Mouse (Mus musculus) gastrocnemius, postnatal 25 days (tissue): ENCODE results near the gene Fam169b. TPM values are rescaled to one million over a fixed set of nuclear protein-coding genes. Genes with fewer than 3 reads are reported as not detected.

Experiments used
- DNase-seq: peaks from one replicate; pipeline ENCODE4 v3.0.0; 2022
- long read RNA-seq, 2 experiments: library from polyadenylated mRNA; stranded (forward); transcript quantifications; one replicate each; pipeline ENCODE4 v2.0.0; 2021
- total RNA-seq, 2 experiments: library from RNA; stranded (reverse); gene quantifications; 1 replicate in 1 of 2; 2 replicates in 1 of 2; pipeline ENCODE4 v1.2.3; 2021

Fam169b gene
- under 1 TPM in 1 of 2 experiments, not detected in 1; 0.18 TPM for total RNA-seq
- long read RNA-seq, experiment 1, result 0 reads
- long read RNA-seq, experiment 2, result 0 reads

- no peak for DNase-seq
Observed at GRCm38 (mm10) chr7:68273515-68273914, at the start of gene Fam169b. TSS of gene Fam169b (plus strand) at chr7:68273839.

- no peak for DNase-seq
Observed at GRCm38 (mm10) chr7:68224006-68224405, 49.6 kb upstream of the Fam169b start.

DNA sequence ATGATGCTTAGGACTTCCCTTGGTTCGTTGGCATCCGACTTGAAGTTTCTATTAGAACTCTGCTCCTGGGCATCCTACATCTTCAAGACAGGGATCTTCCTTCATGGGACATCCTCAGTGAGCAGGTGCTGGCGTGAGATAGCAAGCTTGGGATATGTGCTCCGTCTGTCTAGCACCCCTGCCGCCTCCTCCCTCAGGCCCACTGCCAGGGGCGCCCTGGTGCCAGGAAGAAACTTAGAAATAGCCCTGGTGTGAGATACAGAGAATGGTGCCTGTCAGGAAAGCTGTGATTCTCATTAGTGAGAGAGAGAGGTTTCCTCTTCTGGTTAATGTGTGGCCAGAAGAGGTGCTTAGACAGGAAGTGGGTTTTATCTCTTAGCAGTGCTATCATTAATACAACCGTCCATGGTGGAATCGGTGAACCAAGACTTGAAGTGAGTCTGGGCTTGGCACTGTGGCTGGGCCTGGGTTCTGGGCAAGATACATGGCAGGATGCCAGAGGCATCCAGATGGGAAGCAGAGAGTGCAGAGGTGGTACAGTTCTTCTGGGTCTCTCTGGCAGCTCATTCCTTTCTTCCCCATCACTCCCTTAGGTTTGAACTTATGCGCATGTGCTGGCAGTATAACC is 48.1 kb upstream of the Fam169b start:
- no peak for DNase-seq

GRCm38 (mm10) chr7:68227021-68227420 is 46.6 kb upstream of the Fam169b start:
- no peak for DNase-seq

DNA sequence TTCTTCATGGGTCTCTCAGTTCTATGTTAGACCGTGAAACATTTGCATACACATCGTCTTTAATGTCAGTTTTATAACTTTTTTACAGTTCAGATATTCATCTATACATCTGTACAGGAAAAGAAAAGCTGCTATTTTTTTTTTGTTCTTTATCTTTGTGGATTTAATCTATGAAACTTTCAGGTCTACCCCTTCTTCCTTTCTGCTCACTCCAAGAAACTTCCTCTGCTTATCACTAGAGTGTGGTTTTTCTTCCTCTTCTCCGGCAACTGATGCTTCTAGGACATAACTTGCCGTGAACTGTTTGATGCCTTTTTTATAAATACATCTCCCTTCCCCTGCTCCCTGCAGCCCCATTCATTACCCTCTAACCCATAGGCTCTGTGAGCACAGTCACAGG is 46.0 kb upstream of the Fam169b start:
- DNase-seq, result no peak

- no peak for DNase-seq
Observed at GRCm38 (mm10) chr7:68228491-68228890, 45.1 kb upstream of the Fam169b start.

- DNase-seq, result no peak
Observed at GRCm38 (mm10) chr7:68230831-68231230, 42.8 kb upstream of the Fam169b start.

DNA sequence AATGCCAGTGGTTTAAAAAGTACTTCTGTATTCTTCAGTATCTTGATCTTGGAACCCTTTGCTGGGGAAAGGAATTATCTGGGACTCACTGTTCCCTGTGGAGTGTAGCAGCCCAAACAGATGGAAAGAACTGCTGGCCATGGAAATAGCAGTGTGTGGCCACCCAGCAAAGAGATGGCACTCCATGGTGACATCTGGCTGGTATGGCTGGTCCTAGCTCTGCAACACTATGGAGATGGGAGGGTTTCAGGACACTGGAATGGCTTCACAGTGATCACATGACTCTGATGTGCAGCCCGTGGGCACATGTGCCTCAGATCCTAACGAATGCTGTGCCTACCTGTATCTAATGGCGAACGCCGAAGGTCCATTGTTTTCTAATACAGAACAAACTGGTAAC is 41.1 kb upstream of the Fam169b start:
- no peak for DNase-seq

DNA sequence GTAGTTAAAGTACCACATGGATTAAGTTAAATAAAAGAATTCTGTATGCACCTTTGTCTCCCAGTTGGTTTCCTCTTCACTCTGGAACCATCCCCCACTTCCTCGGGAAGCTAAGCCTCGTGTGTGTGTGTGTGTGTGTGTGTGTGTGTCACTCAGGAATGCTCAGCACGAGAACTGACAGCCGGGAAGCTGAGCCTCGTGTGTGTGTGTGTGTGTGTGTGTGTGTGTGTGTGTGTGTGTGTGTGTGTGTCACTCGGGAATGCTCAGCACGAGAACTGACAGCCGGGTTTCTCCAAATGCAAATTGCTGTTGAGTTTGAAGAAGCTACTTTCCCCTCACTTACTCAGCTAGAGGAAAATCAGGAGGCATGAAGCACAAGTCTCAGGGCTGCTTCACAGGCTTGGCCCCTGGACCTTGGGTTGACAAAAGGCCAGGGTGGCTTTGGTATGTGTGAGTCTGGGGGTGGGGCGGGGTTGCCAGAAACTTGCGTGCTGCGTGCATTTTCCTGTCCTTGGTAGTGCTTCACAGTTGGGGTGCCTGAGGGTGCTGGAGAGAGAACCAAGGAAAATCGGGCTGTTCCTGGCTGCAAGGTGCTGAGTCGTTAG is 39.9 kb upstream of the Fam169b start:
- DNase-seq, result no peak

- DNase-seq, result no peak
Observed at GRCm38 (mm10) chr7:68236817-68237216, 36.8 kb upstream of the Fam169b start.

DNA sequence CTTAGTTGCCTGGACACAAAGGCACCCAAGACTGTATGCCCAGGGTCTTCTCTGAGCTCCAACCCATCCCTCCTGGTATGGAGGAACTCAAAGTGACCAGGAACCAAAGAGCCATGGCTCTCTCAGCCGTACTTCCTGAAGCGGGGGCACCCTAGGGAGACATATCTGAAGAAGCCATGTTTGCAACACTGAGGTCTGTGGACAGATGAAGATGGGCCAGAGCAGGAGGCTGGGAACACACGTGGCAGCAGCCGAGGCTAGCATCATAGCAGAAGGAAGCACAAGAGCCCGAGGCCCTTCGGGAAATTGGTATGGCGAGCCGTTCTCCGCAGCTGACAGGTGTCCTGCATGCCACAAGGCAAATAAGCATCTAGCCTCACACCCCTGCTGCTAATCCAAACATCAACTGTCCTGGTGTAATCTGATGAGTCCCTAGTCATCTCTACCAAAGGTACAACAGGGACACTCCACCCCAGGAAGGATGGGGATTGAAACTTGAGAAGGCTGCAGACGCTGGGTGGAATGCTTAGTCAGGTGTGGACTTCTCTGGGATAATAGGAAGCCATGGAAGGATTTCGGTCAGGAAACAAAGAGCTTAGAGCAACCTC is 34.3 kb upstream of the Fam169b start:
- DNase-seq, result no peak

DNA sequence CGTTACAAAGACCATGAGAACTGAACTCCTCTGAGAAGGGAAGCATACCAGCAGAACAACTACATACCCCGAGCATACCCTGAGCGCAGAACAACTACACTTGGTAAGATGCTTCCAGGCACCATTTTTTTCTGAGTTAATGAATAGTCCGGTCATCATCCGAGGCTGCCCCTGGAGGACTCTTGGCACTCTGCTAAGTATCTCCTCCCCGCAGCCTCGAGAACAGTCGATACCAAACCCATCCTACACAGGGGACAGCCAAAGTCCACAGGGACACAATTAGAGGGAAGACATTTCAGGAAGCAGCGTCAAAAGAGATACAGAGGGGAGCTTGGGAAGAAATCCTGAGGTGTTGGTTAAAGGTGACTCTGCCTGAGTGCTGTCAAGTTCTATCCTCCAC is 32.4 kb upstream of the Fam169b start:
- DNase-seq, result no peak

- no peak for DNase-seq
Observed at GRCm38 (mm10) chr7:68245681-68246080, 28.0 kb upstream of the Fam169b start.

DNA sequence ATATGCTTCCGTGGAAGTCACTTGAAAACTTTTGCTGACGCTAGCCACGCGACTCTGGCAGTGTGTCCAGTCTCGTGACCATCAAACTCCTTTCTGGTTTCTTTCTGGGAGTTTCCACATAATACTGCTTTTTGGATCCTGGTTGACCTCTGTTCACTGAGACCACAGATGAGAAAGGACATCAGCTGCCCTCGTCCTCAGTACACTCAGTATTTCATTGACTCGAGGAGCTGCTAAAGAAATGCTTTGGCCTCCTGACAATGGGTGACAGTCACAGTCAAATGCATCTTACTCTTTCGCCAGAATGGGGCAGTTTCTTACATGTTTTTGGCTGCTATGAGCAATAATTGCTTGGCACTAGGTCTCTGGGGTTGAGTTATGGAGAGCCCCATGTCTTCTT is 27.4 kb upstream of the Fam169b start:
- DNase-seq, result no peak

GRCm38 (mm10) chr7:68250411-68250810 is 23.2 kb upstream of the Fam169b start:
- no peak for DNase-seq

DNA sequence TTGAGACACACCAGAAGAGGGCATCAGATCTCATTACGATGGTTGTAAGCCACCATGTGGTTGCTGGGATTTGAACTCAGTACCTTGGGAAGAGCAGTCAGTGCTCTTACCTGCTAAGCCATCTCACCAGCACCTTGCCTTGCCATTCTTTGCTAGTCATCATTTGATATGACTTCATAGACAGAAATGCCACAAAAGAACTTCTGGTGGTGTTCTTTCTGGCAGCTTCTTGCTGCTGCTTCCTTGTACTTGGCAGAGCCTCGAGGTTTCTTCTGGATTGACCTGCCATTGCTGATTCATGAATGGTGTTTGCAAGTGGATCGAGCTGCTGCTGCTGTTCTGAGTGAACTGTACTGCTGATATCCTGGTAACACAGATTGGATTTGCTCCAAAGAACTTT is 22.7 kb upstream of the Fam169b start:
- DNase-seq, result no peak

- DNase-seq, result no peak
Observed at GRCm38 (mm10) chr7:68257767-68258166, 15.9 kb upstream of the Fam169b start.

DNA sequence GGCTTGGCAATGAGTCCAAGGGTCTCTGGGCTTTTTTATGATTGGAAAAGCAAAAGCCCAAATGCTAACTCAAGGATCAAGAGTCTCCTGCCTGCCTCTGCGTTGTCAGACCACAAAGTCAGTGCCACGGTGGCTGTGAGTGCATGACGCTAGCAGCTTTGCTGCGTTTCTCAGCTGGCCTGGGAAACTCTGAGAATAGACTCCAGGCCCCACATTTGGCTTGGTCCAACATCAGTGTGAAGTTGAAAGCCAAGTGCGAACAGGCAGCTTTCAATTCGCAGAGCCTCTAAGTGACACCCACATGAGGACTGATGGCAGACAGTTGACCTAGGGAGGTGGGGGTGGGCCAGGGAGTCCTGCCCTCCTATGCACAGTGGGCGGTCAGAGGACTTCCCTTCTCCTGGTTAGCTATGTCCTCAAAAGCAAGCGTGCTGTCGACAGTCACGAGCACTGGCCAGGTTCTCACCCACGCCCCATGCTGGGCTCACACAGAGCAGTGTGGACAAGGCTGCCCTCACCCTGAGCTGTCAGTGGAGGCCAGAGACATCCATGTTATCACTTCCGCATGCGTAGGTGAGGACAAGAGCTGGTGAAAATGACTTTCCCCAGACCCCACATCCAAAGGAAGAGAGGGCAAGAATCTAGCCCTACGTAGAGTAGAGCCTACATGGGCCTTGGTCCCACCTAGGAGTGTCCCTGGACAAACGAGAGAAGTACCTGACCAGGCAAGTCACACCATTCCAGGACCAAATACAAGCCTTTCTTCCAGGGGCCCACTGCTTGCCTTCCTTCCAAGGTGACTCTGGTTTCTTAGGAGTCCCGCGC is 15.1 kb upstream of the Fam169b start:
- DNase-seq, result no peak

DNA sequence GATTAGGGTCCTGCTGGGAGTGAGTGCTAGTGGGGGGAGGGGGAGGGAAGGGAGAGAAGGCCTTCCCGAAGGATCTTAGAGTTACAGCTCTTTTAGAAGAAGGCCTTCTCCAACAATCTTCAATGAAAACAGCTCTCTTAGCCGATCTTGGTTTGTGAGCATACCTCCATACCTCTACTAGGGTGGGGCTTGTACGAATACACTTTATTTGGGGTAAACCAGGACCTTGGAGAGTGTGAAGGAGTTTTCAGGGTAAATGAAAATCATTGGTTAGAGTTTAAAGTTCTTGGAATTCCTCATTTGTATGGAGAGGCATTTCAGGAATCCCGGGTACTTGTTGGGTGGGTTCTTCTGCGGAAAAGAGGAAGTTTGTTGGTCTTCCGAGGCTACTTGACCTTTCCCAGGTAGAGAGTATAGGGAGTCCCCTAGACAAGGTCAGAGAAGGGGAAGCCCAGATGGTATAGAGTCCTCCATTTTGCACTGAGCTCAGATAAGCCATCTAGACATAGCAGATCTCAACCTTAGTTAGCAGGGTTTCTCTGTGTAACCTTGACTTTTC is 14.0 kb upstream of the Fam169b start:
- no peak for DNase-seq

DNA sequence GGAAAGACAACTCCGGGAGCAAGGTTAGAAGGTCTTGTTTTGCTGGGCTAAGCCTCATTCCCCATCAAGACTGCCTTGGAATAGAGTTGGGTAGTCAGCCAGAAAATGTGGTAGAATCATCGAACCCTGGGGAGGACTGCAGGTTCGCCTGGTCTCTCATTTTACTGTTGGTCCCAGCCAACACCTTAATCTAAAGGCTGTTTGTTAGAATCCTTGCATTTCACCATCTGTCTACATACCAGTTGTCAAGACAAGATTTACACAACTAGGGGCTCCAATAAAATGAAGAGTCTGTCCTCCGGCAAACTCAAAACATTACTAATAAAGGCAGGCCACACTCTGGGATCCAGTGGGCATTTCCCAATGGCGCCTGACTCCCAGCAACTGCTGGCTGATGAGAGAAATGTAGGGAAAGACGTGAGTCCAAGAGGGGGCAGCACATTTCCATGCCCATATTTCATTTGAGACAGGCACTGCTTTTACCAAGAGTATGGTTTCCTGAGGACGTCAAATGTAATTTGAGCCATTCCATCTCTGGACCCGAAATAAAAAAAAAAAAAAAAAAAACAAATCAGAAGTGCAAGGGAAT is 10.9 kb upstream of the Fam169b start:
- no peak for DNase-seq

GRCm38 (mm10) chr7:68263346-68264027 is 10.2 kb upstream of the Fam169b start:
- DNase-seq, result no peak

GRCm38 (mm10) chr7:68264028-68264453 is 9.6 kb upstream of the Fam169b start, which contains the start of gene Pgpep1l:
TSS of gene Pgpep1l (minus strand) at chr7:68264233.
- DNase-seq, result peak; percentile 60
